11 mouse cellular contexts compared by ENCODE assay signal in genomic region chr8:82401059-82401458, GRCm38 (mm10). TPM values are rescaled to one million over a fixed set of nuclear protein-coding genes. Genes with fewer than 3 reads are reported as not detected.
A peak's percentile ranks its signal among the peaks of the same experiment; 100 is the strongest.
DNase-seq lines count a peak whose midpoint lies in the region; ATAC-seq and TF ChIP-seq lines count a peak whose summit lies in the region.
"Had no signal": no experiment of that assay in that cellular context is flagged by ENCODE, and none has a peak within 500 bp of the region (broad histone marks: within the 10 kb centered on the region; RNA-seq: fewer than 3 reads in every experiment).

No protein-coding gene starts in this region.

- no peak overlapping the region for H3K27ac ChIP-seq in kidney, postnatal 0 days

- H3K4me3 ChIP-seq in kidney, postnatal 0 days (replicated peaks; ENCODE audit: low read depth, low read length) = peak overlapping the region; percentile 60
- H3K4me3 ChIP-seq in megakaryocyte, embryonic 14.5 days (replicated peaks) = peak overlapping the region; percentile 93

- 0 out of 2 replicates have a peak overlapping the region, but pooled peaks have one; percentile 27 for H3K9ac ChIP-seq in kidney, postnatal 0 days (ENCODE audit: low read depth, low read length)

- peak overlapping the region; percentile 84 for H3K4me2 ChIP-seq in kidney, postnatal 0 days (ENCODE audit: low read length)

- H3K4me1 ChIP-seq in kidney, postnatal 0 days (replicated peaks; ENCODE audit: insufficient read depth, low read length) = peaks cover 4% of the 10 kb centered on the region; the same call in 1 of the 2 replicates
- peaks cover 47% of the 10 kb centered on the region for H3K4me1 ChIP-seq in megakaryocyte, embryonic 14.5 days

- no peak for TF ChIP-seq CTCF in kidney, postnatal 0 days (IDR thresholded peaks at IDR 0.05; ENCODE audit: low read depth)

- H3K9me3 ChIP-seq in kidney, postnatal 0 days (replicated peaks; ENCODE audit: low read length) = no peaks in the 10 kb centered on the region
- no peaks in the 10 kb centered on the region for H3K9me3 ChIP-seq in megakaryocyte, embryonic 14.5 days
- H3K9me3 ChIP-seq: G1E had no signal

- ATAC-seq in kidney, postnatal 0 days (replicated peaks; ENCODE audit: low FRiP score, low read depth) = no peak
- 0 out of 2 replicates have a peak, but pooled peaks have one; percentile 21 for ATAC-seq in common myeloid progenitor, adult 5-6 weeks (replicated peaks; ENCODE audit: low read depth, poor library complexity, severe bottlenecking)
- peak; percentile 57 for ATAC-seq in granulocyte monocyte progenitor cell, adult 5-6 weeks (replicated peaks; ENCODE audit: poor library complexity, severe bottlenecking)
- ATAC-seq: forebrain, embryonic 14.5 days had no signal

- 42% methylated on average over 2 of the region's 2 CpGs for WGBS in kidney, postnatal 0 days

- H3K27me3 ChIP-seq in kidney, postnatal 0 days (ENCODE audit: insufficient read depth, low read length) = no peaks in the 10 kb centered on the region
- H3K27me3 ChIP-seq in megakaryocyte, embryonic 14.5 days (replicated peaks) = no peaks in the 10 kb centered on the region

- no peaks in the 10 kb centered on the region for H3K36me3 ChIP-seq in kidney, postnatal 0 days (ENCODE audit: insufficient read depth, low read length)
- no peaks in the 10 kb centered on the region for H3K36me3 ChIP-seq in megakaryocyte, embryonic 14.5 days (replicated peaks; ENCODE audit: low read length)
- H3K36me3 ChIP-seq: G1E had no signal

- no peak for DNase-seq in kidney, postnatal 0 days (ENCODE audit: low spot score)
- DNase-seq in kidney, postnatal 4 days = no peak
- DNase-seq in layer of hippocampus, postnatal 36 days = no peak
- no peak for DNase-seq in T-cell, adult 2 months (ENCODE audit: low spot score)
- DNase-seq: cerebellum, adult 9-11 months; thymus, postnatal 4 days had no signal

RNA-seq across cellular contexts. Expression of gene Il15, which starts 2.0 kb away (rescaled TPM):
- 9.3 and 10.3 TPM in 2 replicates for polyA plus RNA-seq in kidney, postnatal 0 days (2015; fragmentation: Nextera tagmentation; extraction: Ambion mirVana)
- total RNA-seq in common myeloid progenitor, adult 5-6 weeks (2017) = 19.2 and 19.7 TPM in 2 replicates
- total RNA-seq in granulocyte monocyte progenitor cell, adult 5-6 weeks (2014; fragmentation: Nextera tagmentation) = 26.7 and 47.4 TPM in 2 replicates
- total RNA-seq in granulocyte monocyte progenitor cell, adult 5-6 weeks (2017) = 18.5 and 20.7 TPM in 2 replicates
- 2.9 TPM in 1 of 2 replicates, not detected in the other for polyA plus RNA-seq in megakaryocyte, embryonic 14.5 days (2012; ENCODE audit: insufficient read depth, low replicate concordance)
- 1 to 10 TPM in 1 of 2 experiments, under 1 TPM in 1; 0.80 to 1.3 TPM for total RNA-seq in layer of hippocampus, postnatal 36 days (2021)
- polyA plus RNA-seq: G1E had no signal
